Mouse (Mus musculus) C2C12 (cell line): ENCODE measurements around the gene Ctsw. TPM values are rescaled to one million over a fixed set of nuclear protein-coding genes. Genes with fewer than 3 reads are reported as not detected.
A peak's percentile ranks its signal among the peaks of the same experiment; 100 is the strongest.

Experiments used
- H3K27me3 ChIP-seq: one replicate; pipeline ENCODE4 v1.6.1; 2011; ENCODE audit not compliant: control insufficient read depth, insufficient read depth, insufficient read length
- H3K36me3 ChIP-seq: one replicate; pipeline ENCODE4 v1.6.1; 2011; ENCODE audit not compliant: control insufficient read depth, insufficient read depth
- H3K4me3 ChIP-seq: one replicate; pipeline ENCODE4 v1.5.1; 2011; ENCODE audit warnings: mild to moderate bottlenecking, control low read depth; ENCODE audit not compliant: poor library complexity, insufficient read depth, severe bottlenecking
- H3K79me2 ChIP-seq: one replicate; pipeline ENCODE4 v1.6.1; 2011; ENCODE audit not compliant: control insufficient read depth, insufficient read depth
- H3K79me3 ChIP-seq: one replicate; pipeline ENCODE4 v1.6.1; 2011; ENCODE audit warnings: low read depth, control low read depth
- H3ac ChIP-seq: one replicate; pipeline ENCODE3; 2011; ENCODE audit warnings: low read depth; ENCODE audit not compliant: control insufficient read depth, insufficient read length
- CEBPB ChIP-seq: IDR thresholded peaks from one replicate; pipeline ENCODE4 v1.6.1; 2011; ENCODE audit warnings: low read depth, mild to moderate bottlenecking, control low read depth, moderate library complexity
- CTCF ChIP-seq: IDR thresholded peaks from one replicate; pipeline ENCODE4 v1.5.1; 2011; ENCODE audit not compliant: control insufficient read depth, insufficient read depth, insufficient read length
- FOSL1 ChIP-seq: IDR thresholded peaks from one replicate; pipeline ENCODE4 v1.8.0; 2011; ENCODE audit warnings: mild to moderate bottlenecking, low read length; ENCODE audit not compliant: poor library complexity, insufficient read depth, severe bottlenecking
- MAX ChIP-seq: IDR thresholded peaks from one replicate; pipeline ENCODE4 v1.6.1; 2011; ENCODE audit warnings: mild to moderate bottlenecking, control low read depth
- MYOD1 ChIP-seq: IDR thresholded peaks from one replicate; pipeline ENCODE4 v1.6.1; 2011; ENCODE audit warnings: low read depth; ENCODE audit not compliant: control insufficient read depth, insufficient read length
- MYOG ChIP-seq: IDR thresholded peaks from one replicate; pipeline ENCODE4 v1.6.1; 2011; ENCODE audit not compliant: control insufficient read depth, insufficient read length; ENCODE audit errors: extremely low read depth
- USF1 ChIP-seq: IDR thresholded peaks from one replicate; pipeline ENCODE4 v1.6.1; 2011; ENCODE audit warnings: low read depth, mild to moderate bottlenecking, control low read depth, moderate library complexity
- polyA plus RNA-seq: library from polyadenylated mRNA; unstranded; fragments of >200 nt; fragmentation: generic; extraction: Trizol; gene quantifications from one replicate; pipeline ENCODE4 v1.2.1, GENCODE M21; 2012; ENCODE audit warnings: missing spikeins

The Ctsw gene
- polyA plus RNA-seq, 1 experiment, result 4.8 TPM

DNA sequence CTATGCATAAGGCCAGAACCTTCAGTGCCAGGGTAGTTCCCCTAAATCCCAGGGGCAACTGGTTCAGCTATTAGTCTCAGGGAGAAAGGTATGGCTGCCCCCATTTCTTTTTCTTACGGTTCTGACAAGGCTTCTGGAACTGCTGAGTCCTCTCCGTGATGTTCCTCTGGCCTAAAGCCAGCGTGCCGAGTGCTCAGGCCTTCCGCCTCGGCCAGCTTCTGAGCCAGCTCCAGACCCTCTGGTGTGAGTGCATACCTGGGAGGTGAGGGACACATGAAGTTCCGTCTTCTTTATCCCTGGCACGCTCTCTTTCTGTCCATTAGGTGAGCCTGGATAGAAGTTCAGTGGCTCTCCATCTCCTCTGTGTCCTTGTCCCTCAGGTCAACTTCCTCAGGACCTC lies 17.1 kb upstream of the Ctsw start:
- H3K4me3 ChIP-seq, result no peak overlapping the region
- H3K79me2 ChIP-seq, result peaks cover 20% of the 10 kb centered on the region
- TF ChIP-seq MYOG (no peak), MYOD1 (no peak), CTCF (no peak), USF1 (no peak), FOSL1 (no peak), CEBPB (no peak), MAX (no peak)
- peaks cover 52% of the 10 kb centered on the region for H3K36me3 ChIP-seq
- H3K79me3 ChIP-seq, result no peaks in the 10 kb centered on the region
- H3ac ChIP-seq, result no peak overlapping the region
- no peaks in the 10 kb centered on the region for H3K27me3 ChIP-seq

DNA sequence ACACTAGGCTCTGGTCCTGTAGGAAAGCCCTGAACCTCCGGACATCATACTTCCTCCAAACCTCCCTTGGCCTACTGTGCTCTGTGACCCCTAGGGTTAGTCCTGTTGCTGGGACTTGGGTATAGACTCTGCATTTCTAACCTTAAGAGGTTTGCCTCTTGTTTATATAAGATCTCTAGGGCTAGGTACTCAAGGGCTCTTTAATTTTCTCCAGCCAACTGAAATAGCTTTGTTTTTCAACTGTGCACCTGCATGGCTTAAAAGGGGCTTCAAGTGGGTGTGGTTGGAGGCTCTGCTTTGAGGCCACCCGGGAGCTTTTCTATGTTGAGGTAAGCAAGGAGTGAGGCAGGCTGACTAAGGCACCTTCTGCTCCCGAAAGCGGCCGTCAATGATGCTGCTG lies 16.2 kb upstream of the Ctsw start:
- Histone ChIP-seq H3K79me3 (no peaks in the 10 kb centered on the region), H3K4me3 (no peak overlapping the region), H3K79me2 (peaks cover 20% of the 10 kb centered on the region), H3K27me3 (no peaks in the 10 kb centered on the region), H3ac (no peak overlapping the region), H3K36me3 (peaks cover 58% of the 10 kb centered on the region)
- TF ChIP-seq MYOD1, result no peak

DNA sequence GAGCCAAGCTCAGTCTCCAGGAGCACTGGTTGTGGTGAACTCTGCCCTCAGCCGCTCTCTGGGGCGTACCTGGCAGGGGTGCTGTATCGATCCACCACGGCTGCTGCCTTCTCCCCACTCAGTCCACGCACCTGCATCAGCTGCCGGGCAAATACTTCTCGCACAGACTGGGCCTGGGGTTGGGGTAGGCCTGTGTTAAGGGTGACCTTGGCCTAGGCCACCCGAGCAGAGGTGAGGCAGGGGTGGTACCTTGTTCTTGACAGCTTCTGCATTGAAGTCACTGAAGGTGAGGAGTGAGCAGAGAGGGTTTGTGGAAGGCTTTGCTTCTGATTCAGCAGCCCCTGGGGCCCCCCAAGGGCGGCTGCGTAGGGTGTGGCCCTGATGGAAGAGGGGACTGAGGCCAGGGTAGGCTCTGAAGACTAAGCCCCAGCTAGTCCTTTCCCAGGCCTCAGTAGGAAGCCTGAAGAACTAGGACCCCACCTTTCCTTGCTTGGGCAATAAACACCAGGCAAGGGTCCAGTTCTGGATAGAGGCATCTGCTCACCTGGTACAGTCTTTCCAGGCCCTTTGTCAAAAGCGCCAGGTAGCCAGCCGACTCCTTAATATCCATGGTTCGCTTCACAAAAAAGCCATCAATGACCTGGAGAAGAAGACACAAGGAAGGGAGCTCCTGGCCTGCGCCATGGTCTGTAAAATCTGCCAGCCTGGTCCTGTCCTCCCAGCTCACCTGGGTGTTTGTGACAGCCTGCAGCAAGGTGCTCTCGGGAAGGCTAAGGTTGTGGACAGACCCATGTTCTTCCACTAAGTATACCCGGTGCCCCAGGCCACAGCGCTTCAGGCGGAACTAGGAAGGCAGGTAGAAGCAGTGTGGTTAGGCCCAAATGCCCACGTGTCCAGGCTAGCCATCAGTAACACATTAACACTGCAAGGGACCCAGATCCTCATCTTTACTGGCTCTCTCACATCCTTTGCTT lies 15.4 kb upstream of the Ctsw start:
- TF ChIP-seq FOSL1 (no peak), CEBPB (no peak), USF1 (no peak), MAX (no peak), MYOG (no peak), MYOD1 (no peak)
- Histone ChIP-seq H3K79me3 (no peaks in the 10 kb centered on the region), H3K36me3 (peaks cover 67% of the 10 kb centered on the region), H3K79me2 (peaks cover 24% of the 10 kb centered on the region), H3K4me3 (no peak overlapping the region), H3ac (no peak overlapping the region), H3K27me3 (no peaks in the 10 kb centered on the region)

DNA sequence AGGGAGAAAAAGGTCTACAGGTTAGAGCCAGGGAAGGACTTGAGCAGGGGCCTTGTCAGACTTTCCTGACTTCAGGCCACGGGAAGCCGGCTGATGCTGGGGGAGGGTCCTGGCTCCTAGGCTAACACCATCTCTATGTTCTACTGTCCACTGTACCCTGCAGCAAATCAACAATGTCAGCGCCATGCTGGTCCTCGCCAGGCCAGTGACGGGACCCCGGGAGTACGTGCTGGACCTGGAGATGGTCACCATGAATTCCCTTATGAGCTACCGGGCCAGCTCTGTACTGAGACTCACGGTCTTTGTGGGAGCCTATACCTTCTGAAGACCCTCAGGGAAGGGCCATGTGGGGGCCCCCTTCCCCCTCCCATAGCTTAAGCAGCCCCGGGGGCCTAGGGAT lies 13.1 kb upstream of the Ctsw start:
- Histone ChIP-seq H3K36me3 (peaks cover 89% of the 10 kb centered on the region), H3K27me3 (no peaks in the 10 kb centered on the region), H3ac (no peak overlapping the region), H3K79me2 (peaks cover 32% of the 10 kb centered on the region), H3K4me3 (no peak overlapping the region), H3K79me3 (peaks cover 11% of the 10 kb centered on the region)
- TF ChIP-seq CTCF, result no peak
- TF ChIP-seq MYOD1, result no peak
- TF ChIP-seq FOSL1, result no peak
- TF ChIP-seq USF1, result no peak
- TF ChIP-seq MYOG, result no peak
- TF ChIP-seq CEBPB, result no peak
- TF ChIP-seq MAX, result no peak

DNA sequence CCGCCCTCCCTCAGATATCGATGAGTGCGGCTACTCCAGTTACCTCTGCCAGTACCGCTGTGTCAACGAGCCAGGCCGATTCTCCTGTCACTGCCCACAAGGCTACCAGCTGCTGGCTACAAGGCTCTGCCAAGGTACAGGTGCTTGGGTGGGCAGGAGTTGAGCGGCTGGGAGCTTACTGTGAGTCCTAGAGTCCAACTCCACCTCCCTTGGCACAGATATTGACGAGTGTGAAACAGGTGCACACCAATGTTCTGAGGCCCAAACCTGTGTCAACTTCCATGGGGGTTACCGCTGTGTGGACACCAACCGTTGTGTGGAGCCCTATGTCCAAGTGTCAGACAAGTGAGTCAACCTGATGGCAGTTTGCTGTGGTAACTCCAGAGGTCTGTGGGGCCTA lies 11.7 kb upstream of the Ctsw start:
- Histone ChIP-seq H3K4me3 (no peak overlapping the region), H3K79me2 (peaks cover 40% of the 10 kb centered on the region), H3K79me3 (peaks cover 22% of the 10 kb centered on the region), H3K36me3 (peaks cover 85% of the 10 kb centered on the region), H3K27me3 (no peaks in the 10 kb centered on the region), H3ac (no peak overlapping the region)
- TF ChIP-seq MYOG (no peak), MYOD1 (peak; percentile 52), USF1 (no peak), FOSL1 (no peak)
